Mouse (Mus musculus) heart, adult 2 months (tissue): ENCODE data around the gene Tbc1d17.

Experiments
- EP300 ChIP-seq: fragments of 200-500 bp; IDR thresholded peaks from 2 replicates; pipeline ENCODE4 v1.6.1; 2011; ENCODE audit warnings: low read depth, low read length, control low read depth; ENCODE audit not compliant: insufficient read depth
- POLR2A ChIP-seq: fragments of 200-500 bp; IDR thresholded peaks from 2 replicates; pipeline ENCODE4 v1.6.1; 2011; ENCODE audit warnings: mild to moderate bottlenecking, low read depth, low read length, control low read depth; ENCODE audit not compliant: insufficient read depth

GRCm38 (mm10) chr7:44853065-44853464 lies 4.2 kb upstream of the Tbc1d17 start:
- TF ChIP-seq EP300 (no peak), POLR2A (no peak)
